Mouse (Mus musculus) cerebellum, postnatal 4 days (tissue): ENCODE measurements at regions not wholly inside any gene's neighbourhood (a gene's known extent, or its start where the extent isn't known, plus 50 kb on each side); places are given as distances from the start of the nearest gene placed in this dataset.

Experiments used
- DNase-seq, 2 experiments: peaks; one replicate each; pipeline ENCODE4 v3.0.0; 2022; ENCODE audit warnings: low spot score in 2 of 2, mixed read lengths in 1 of 2

- no peak for DNase-seq
Measured at GRCm38 (mm10) chr11:19246390-19247114, 227.8 kb upstream of the Meis1 start.

DNA sequence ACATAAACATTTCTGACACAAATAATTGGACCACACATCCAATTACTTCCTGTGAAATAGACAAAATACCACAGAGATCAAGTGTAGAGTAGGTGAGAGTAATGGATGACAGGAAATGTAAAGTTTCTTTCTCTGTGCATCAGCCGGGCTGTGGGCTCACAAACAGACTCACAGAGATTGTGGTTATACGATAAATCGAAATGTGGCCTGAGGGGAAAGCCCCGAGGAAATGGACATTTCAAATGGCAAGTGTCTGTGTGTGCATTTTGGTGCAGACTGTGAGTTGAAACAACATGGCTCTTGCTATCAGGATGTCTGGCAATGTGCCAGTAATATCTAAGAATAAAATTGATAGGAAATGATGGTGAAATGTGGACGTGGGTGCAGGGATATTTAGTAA is 234.8 kb upstream of the Meis1 start:
- DNase-seq = no peak

GRCm38 (mm10) chr11:19254183-19254582 is 235.4 kb upstream of the Meis1 start:
- no peak for DNase-seq

GRCm38 (mm10) chr11:19257549-19257948 is 238.8 kb upstream of the Meis1 start:
- DNase-seq = no peak

DNA sequence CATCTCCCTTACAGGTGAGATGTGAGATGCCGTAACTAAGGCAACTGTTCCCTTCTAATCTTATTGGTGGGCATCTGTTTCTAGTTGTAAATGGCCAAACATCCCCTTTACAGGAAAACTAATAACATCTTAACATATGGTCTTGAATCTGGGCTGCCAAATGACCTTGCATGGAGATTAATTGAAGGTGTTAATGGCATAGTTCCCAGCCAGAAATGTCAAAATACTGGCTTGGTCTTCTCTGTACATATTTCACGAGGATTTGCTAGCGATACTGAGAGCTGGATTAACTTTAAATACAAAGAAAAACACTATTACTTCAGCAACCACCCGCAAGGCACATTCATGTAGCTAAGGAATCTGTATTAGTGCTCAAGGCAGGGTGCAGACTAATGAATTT is 244.0 kb upstream of the Meis1 start:
- DNase-seq = no peak

DNA sequence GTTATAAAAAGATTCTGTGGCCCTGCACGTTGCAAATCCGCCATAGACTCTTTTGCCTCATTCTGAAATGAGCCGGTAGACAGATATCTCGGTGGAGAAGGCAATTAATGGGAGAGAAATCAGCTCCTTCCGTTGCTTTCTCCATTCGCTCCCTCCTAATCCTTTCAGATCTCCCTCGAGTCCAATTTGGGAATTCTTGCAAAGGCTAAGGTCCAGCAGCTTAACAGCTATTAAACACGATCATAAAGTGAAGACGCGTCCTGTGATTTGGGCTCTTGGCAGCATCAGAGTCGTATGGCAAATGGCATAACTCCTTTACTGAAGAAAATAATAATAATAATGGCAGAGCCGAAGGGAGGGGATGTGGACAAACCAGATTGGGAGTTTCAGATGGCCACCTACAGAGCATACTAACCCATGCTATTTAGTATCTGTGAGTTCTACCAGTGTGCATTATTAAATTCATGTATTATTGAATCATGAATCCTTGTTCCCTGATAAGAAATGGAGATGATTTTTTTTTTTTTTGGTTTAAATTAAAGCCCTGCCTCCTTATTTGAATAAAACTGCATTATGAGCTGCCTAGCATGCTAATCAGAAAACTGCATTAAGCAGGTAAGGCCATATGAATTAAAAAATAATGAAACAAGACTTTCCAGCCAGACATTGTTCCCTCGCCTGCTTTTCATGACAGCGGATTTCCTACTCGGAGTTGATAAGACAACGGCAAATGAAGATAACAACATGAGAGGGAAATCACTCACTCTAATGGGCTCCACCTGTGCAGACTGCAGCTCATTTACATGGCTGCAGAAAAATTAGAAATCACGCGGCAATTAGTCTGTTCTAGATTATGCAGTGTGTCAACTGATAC is 246.2 kb upstream of the Meis1 start:
- DNase-seq = no peak

GRCm38 (mm10) chr11:19265672-19265972 is 246.8 kb upstream of the Meis1 start:
- no peak for DNase-seq

DNA sequence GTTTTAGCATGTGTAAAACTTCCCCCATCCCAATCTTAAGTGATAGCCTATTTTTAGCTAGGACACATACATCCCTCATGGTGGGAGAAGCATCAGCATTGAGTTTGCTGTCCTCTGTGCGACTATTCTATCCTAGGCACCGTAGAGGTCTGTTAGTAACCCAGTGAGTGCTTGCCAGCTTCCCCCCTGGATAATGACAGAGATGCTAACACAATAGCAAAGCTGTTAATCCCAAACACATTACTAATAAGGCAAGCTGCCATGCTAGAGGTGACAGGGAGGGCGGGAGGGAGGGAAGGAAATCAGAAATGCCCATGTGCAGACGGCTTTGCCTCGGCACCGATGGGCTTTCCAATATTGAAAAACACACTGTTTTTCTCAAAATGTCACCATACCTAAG is 272.2 kb upstream of the Meis1 start:
- no peak for DNase-seq

GRCm38 (mm10) chr11:19299411-19299810 is 280.6 kb upstream of the Meis1 start:
- no peak for DNase-seq

DNA sequence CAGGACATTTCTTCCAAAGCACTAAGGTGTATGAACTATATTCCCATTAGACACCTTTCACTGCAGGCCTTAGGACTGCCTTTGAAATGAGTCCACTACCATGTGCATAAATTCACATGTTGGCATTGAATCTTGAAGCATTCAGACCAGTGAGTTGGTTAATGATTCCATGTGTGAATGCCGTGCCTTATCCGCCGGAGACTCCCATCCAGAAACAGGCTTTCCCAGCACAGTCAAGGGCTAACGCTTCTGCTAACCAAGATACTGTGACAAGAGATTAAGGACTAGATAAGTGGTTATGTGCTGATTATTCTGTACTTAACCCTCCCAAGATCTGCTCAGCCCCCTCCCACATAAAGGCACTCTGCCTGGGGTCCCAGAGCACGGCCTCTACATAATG is 287.9 kb upstream of the Meis1 start:
- no peak for DNase-seq

- DNase-seq = no peak
Measured at GRCm38 (mm10) chr11:19330685-19331239, 312.0 kb upstream of the Meis1 start.

- no peak for DNase-seq
Measured at GRCm38 (mm10) chr11:19332274-19332673, 313.5 kb upstream of the Meis1 start.

GRCm38 (mm10) chr11:19332727-19333126 is 313.9 kb upstream of the Meis1 start:
- no peak for DNase-seq

DNA sequence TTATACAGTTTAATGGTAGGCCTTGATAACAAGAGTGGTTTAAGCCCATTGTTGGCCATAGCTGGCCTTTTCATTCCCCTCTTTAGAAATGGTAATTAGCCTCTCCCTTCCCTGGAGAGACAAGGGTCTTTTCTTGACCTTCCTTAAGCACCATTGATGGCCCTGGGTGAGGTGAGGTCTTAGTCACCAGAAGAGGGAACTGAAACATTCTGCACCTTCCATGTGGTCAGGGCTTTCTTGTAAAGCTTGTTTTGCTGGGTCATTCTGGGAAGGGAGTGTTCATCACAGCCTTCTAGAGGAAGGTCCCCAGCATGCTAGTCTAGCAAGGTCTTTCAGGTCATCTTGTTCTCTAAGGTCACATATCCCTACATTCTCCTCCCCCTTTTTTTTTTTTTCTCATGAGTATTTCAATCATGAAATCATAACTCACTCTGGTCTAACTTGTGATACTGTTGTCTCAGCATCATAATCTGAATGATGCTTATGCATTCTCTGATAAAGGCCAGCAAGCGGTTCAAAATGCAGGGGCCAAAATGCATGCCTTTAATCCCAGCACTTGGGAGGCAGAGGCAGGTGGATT is 315.2 kb upstream of the Meis1 start:
- DNase-seq = no peak

DNA sequence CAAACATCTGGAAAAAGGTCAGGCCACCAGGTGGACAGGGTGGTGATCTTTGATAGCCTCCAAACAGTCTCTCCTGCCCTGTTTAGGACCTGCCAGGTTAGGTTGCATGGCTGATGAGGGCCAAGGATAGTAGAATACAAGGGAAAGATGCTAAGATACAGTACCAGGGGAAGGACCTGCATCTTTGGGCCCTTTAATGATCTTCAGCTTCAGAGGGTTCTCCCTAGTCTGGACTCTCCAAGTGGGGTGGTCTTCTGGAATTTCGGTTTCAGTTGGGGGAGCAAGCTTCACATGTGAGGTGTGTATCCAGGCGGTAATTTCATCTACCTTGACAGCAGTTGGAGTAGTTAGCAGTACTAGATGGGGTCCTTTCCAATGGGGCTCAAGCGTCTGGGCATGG is 316.6 kb upstream of the Meis1 start:
- DNase-seq = no peak

GRCm38 (mm10) chr11:19339721-19340317 is 321.0 kb upstream of the Meis1 start:
- DNase-seq = no peak

DNA sequence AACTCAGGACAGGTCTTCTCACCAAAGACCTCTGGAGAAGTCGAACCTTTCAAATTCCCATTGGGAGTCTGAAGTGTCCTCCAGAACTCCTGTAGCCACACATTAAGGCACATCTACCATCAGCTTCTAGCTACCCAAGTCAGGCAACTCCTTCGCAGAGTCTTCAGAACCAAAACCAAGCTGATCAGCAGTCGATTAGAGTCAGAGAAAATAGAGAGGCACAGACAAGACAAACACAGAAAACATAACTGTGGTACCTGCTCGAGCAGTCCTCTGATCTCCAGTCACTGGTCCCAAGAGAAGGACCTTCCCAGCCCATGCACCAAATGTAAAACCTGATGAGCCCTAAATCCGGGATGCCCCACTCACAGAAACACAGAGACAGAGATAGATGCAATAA is 322.1 kb upstream of the Meis1 start:
- no peak for DNase-seq

- no peak for DNase-seq
Measured at GRCm38 (mm10) chr11:19341379-19341778, 322.6 kb upstream of the Meis1 start.

DNA sequence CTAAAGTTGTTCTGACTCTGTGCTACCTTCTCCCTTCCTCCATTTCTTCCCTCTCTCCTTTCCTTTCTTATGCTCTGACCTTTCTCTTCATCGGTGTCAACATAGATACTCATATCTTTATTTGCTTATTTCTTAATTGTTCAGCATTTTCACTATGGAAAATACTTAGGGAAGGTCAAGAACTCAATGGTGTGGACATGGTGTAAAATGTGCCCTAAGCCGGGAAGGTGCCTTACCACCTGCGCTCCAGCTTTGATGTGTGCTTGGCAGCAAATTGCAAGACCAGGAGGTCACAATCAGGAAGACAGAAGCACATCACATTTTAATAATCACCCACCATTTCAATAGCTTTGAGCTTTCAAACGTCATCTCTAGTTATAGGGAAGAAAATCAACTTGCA is 324.0 kb upstream of the Meis1 start:
- no peak for DNase-seq

GRCm38 (mm10) chr11:19346276-19346826 is 327.6 kb upstream of the Meis1 start:
- no peak for DNase-seq

- no peak for DNase-seq
Measured at GRCm38 (mm10) chr11:19350331-19351242, 331.8 kb upstream of the Meis1 start.
